Mouse (Mus musculus) myocyte (in vitro differentiated cells): ENCODE data around the gene Ltc4s.

Experiments used
- CEBPB ChIP-seq: IDR thresholded peaks from 2 replicates; pipeline ENCODE4 v1.6.1; 2011; ENCODE audit warnings: mild to moderate bottlenecking, moderate library complexity; ENCODE audit not compliant: poor library complexity, insufficient read depth, severe bottlenecking
- MAX ChIP-seq: IDR thresholded peaks from one replicate; pipeline ENCODE4 v1.6.1; 2011; ENCODE audit warnings: low read depth, mild to moderate bottlenecking, control low read depth
- MYOD1 ChIP-seq, 3 experiments: IDR thresholded peaks; one replicate each; pipeline ENCODE4 v1.6.1; 2011; ENCODE audit warnings: control low read depth in 2 of 3, low read depth in 2 of 3, mild to moderate bottlenecking in 2 of 3, moderate library complexity in 1 of 3; ENCODE audit not compliant: insufficient read length in 2 of 3, control insufficient read depth in 1 of 3
- MYOG ChIP-seq, 3 experiments: IDR thresholded peaks; one replicate each; pipeline ENCODE4 v1.6.1; 2011; ENCODE audit warnings: control low read depth in 2 of 3, low read depth in 2 of 3, mild to moderate bottlenecking in 2 of 3; ENCODE audit not compliant: insufficient read length in 2 of 3, control insufficient read depth in 1 of 3, insufficient read depth in 1 of 3
- POLR2A ChIP-seq: IDR thresholded peaks from one replicate; pipeline ENCODE4 v1.6.1; 2011; ENCODE audit warnings: low read depth, mild to moderate bottlenecking, control low read depth, moderate library complexity; ENCODE audit not compliant: insufficient read length
- POLR2AphosphoS2 ChIP-seq: IDR thresholded peaks from one replicate; pipeline ENCODE4 v1.6.1; 2011; ENCODE audit warnings: low read depth, control low read depth; ENCODE audit not compliant: insufficient read length
- REST ChIP-seq: IDR thresholded peaks from one replicate; pipeline ENCODE4 v1.6.1; 2011; ENCODE audit warnings: mild to moderate bottlenecking, control low read depth, moderate library complexity; ENCODE audit not compliant: insufficient read depth, insufficient read length
- SRF ChIP-seq: IDR thresholded peaks from one replicate; pipeline ENCODE4 v1.6.1; 2011; ENCODE audit warnings: low read depth; ENCODE audit not compliant: control insufficient read depth, insufficient read length
- TCF12 ChIP-seq: IDR thresholded peaks from one replicate; pipeline ENCODE4 v1.6.1; 2011; ENCODE audit warnings: mild to moderate bottlenecking, control low read depth; ENCODE audit not compliant: poor library complexity, insufficient read depth, severe bottlenecking
- TCF3 ChIP-seq: IDR thresholded peaks from one replicate; pipeline ENCODE4 v1.6.1; 2011; ENCODE audit warnings: low read depth, control low read depth; ENCODE audit not compliant: insufficient read length
- USF1 ChIP-seq: IDR thresholded peaks from one replicate; pipeline ENCODE4 v1.6.1; 2011; ENCODE audit warnings: low read depth, mild to moderate bottlenecking, control low read depth, moderate library complexity

GRCm38 (mm10) chr11:50285696-50286095 is 47.3 kb upstream of the Ltc4s start:
- TF ChIP-seq TCF12 (no peak), POLR2A (no peak), POLR2AphosphoS2 (no peak), MAX (no peak), SRF (no peak), TCF3 (no peak), CEBPB (no peak), MYOG (IDR thresholded peaks at IDR 0.05; ENCODE audit: control insufficient read depth in 1 of 3, insufficient read depth in 1 of 3, insufficient read length in 2 of 3, low read depth in 2 of 3) (no peak), USF1 (no peak), MYOD1 (IDR thresholded peaks at IDR 0.05; ENCODE audit: control insufficient read depth in 1 of 3, insufficient read length in 2 of 3, low read depth in 2 of 3) (no peak), REST (no peak)
